Mouse (Mus musculus) frontal cortex, postnatal 36 days (tissue): Measurements from ENCODE around the gene Zbtb37.
A peak's percentile ranks its signal among the peaks of the same experiment; 100 is the strongest.

ENCODE experiments used
- DNase-seq, 2 experiments: peaks; one replicate each; pipeline ENCODE4 v3.0.0; 2022; ENCODE audit warnings: low spot score in 2 of 2

The Zbtb37 gene

GRCm38 (mm10) chr1:161034435-161035280, at the start of gene Zbtb37:
Gene Zbtb37, minus strand, starts transcription at chr1:161034849.
- DNase-seq, result peak; percentile 97 to 98

DNA sequence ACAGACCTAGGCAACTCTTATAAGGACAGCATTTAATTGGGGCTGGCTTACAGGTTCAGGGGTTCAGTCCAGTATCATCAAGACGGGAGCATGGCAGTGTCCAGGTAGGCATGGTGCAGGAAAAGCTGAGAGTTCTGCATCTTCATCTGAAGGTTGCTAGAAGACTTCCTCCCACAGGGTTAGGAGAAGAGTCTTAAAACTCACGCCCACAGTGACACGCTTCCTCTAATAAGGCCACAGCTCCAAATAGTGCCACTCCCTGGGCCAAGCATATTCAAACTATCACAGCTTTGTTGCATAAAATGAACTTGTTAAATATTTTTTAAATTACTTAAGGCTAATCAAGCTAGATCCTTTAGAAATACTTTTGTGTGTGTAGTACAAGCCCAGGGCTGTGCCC, 42.6 kb upstream of the Zbtb37 start:
- DNase-seq, result no peak

DNA sequence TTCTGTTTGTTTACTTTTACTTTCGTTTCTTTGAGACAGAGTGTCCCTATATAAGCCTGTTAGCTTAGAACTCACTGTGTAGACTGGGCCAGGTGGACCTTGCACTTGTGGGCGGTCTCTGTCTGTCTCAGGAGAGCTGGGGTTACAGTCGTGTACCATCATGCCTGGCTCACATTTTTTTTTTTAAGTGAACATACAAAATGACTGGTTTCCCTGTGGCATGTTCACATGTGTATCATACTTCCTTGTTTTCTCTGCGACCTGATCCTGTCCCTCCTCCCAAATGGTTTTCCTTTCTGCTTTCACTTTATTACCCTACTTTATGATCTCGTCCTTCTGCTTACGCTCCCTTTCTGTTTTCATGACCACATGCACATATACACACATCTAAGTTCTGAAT, 41.6 kb upstream of the Zbtb37 start:
- DNase-seq, result no peak

- no peak for DNase-seq
Observed at GRCm38 (mm10) chr1:161071272-161071620, 36.6 kb upstream of the Zbtb37 start.

- DNase-seq, result peak; percentile 96 to 98
Observed at GRCm38 (mm10) chr1:161070352-161071271, 36.0 kb upstream of the Zbtb37 start, which contains the start of the genes Dars2 and Cenpl. Gene Dars2, minus strand, starts transcription at chr1:161070658. Gene Cenpl, plus strand, starts transcription at chr1:161070713.

DNA sequence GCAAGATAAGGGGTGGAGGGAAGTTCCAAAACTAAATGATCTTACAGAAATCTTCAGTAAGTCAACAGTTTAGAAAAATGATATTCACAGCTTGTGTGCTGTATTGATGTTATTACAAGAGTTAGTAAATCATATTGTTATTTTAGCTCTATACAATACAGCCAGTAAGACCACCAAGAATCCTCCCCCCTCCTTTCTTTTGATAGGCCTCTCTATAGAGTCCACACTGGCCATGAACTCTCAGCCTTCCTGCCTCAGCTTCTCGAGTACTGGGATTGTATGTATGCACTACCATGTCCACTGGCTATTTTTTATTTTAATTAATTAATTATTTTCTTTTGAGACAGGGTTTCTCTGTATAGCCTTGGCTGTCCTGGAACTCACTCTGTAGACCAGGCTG, 28.7 kb upstream of the Zbtb37 start:
- DNase-seq, result no peak

- DNase-seq, result no peak
Observed at GRCm38 (mm10) chr1:161057164-161057563, 22.5 kb upstream of the Zbtb37 start.

- DNase-seq, result no peak
Observed at GRCm38 (mm10) chr1:161046972-161047371, 12.3 kb upstream of the Zbtb37 start.

- no peak for DNase-seq
Observed at GRCm38 (mm10) chr1:161041261-161042020, 6.8 kb upstream of the Zbtb37 start.

- no peak for DNase-seq
Observed at GRCm38 (mm10) chr1:161040855-161041254, 6.2 kb upstream of the Zbtb37 start.

DNA sequence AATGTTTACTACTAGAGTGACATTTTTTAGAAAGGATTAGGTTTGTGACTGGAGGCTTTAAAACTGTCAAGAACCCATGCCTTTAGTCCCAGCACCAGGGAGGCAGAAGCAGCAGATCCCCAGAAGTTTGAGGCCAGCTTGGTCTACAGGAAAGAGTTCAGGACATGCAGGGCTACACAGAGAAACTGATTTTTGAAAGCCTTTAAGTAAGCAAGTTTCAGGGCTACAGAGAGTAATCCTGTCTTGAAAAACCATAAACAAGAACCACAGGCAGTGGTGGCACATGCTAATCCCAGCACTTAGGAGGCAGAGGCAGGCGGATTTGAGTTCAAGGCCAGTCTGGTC, 5.7 kb upstream of the Zbtb37 start:
- no peak for DNase-seq

DNA sequence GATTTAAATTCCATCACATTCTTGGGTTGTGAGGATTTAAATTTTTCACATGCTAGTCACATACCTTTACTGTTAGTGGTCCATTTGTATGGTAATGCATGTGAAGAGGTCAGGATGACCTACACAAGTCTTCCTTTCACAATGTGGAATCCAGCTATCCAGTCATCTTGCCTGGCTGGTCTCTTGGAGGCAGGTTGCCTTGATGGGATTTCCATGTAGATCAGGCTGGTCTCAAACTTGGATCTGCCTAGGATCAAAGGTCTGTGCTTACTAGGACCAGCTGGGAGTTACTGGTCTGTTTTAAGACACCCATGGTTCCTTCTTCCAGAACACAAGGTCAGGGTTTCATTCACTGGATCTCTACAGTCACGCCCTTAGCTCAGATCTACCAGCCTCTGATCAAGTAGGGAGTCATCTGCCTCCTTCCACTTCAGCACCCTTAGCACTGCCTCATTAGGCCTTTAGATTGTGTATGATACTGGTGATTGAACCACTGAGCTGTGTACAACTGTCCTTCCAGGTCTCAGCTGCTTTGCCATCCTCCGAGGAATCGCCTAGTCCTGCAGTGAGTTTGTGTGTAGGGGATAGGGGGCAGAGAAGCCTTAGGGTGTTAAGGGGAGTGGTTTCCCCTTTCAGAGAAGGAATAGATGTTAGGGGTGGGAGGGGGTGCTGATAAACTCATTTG, 5.2 kb upstream of the Zbtb37 start:
- peak in 1 of 2 experiments; percentile 17 for DNase-seq

GRCm38 (mm10) chr1:161038968-161039721, 4.5 kb upstream of the Zbtb37 start:
- no peak for DNase-seq

DNA sequence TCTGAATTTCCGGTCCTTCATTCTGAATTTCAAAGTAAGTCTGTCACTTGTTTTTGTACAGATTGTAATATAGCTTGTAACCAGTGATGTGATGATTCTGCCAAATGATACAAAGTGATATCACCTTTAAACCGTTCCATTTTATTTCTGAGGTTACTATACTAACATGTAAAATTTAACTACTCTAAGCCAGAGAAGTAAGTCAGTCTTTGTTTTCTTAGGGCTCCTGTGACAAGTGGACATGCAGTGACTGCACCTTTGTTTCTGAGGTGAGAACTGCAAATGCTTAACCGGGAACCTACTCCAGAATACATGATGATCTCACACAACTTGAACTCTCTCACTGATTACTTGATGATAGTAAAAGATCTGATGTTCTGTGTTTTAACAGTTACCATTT, 3.4 kb upstream of the Zbtb37 start:
- no peak for DNase-seq

DNA sequence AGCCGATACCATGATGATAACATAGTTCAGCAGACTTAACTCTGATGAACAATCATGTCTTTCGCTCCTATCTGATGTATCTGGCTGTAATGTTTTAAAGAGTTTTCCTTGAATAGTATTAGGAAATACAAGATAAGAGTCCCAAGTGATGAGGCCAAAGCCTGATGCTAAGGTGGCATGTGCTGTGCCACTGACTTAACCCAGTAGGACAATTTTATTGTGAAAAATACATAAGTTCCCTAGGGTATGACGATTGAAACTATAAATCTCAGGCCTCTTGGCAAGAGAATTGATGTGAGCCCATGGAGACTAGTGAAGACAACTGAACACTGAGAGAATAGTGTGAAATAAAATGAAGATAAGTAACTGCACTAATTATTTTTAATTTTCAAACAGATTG, 3.0 kb upstream of the Zbtb37 start:
- DNase-seq, result no peak

GRCm38 (mm10) chr1:161037026-161037425, 2.4 kb upstream of the Zbtb37 start:
- DNase-seq, result no peak

GRCm38 (mm10) chr1:161036411-161036841, 1.8 kb upstream of the Zbtb37 start:
- no peak for DNase-seq

DNA sequence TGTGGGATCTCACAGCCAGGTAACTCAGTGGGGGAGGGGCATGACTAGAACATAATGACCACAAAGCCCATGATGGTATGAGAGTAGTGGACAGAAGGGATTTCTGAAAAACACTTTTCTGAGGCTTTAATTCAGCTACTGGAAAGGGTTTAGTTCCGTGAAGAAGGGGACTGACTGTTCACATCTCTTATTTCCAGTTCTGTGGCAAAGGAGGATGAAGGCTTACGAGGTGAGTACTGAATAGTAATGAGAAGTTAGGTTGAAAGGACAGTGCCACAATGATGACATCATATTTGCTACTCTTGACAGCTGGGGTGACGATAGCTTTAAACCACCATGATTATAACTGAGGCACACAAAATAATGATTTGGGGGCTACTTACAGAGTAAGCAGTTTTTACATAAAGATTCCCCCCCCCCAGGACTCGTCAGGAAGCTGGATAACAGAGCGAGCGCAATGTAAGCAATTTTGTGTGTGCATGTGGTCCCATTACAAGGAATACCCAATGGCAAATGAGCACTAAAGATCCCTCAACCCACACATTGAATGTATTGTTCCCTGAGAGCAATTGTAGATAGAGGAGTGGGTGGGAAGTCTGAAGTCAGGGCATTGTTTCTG, 1.2 kb upstream of the Zbtb37 start:
- no peak for DNase-seq

- DNase-seq, result no peak
Observed at GRCm38 (mm10) chr1:161035281-161035785, 684 bp upstream of the Zbtb37 start.

- no peak for DNase-seq
Observed at GRCm38 (mm10) chr1:161033856-161034434, 704 bp downstream of the Zbtb37 start.
